Mouse (Mus musculus) c-Kit-negative CD71-positive TER-119-positive erythroid progenitor cells, embryonic 14.5 days (primary cell): Measurements from ENCODE around the gene Pex1.
A peak's percentile ranks its signal among the peaks of the same experiment; 100 is the strongest.
"Not testable (repeated sequence)": the region's sequence is repeated elsewhere in the genome, so short reads cannot be mapped to it uniquely, and the experiment has no call there.

Experiments
- DNase-seq: peaks from one replicate; pipeline ENCODE4 v3.0.0-alpha.2; 2013; ENCODE audit warnings: low read depth, low spot score

Pex1 gene

DNA sequence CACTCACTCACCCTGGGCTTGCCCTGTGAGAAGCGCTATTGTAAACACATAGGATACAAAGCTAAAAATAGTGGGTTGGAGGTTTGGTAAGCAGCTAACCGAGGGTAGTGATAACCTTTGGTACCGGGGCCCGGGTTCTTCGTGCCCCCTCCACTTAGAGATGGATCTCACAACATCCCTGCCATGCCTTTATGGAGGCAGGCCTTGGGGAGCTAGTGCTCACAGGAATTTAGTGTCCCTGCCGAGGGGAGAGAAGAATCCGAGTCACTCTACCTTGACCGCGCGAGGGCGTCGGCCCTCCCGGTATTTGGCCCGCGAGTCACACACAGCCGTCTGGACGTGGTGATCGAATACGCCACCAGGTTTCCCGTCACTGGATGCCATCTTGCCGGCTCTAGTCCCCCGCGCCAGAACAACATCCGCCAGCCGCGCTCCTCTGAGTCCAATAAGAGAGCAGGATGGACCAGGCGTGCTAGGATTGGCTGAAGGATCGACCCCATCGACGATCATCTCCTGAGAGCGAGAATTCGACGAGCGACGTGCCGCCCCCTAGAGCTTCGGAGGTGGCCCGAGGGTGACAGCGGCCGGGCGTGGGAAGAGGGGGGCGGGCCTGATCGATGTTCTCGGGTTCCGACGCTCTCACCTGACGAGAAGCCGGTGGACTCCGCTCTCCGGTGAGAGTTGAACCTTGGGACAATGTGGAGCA, at the start of gene Pex1:
Gene Pex1 (plus strand): TSS at position 374 of the 706 bp plus-strand sequence.
- peak; percentile 82 for DNase-seq

- no peak for DNase-seq
Measured at GRCm38 (mm10) chr5:3546226-3546625, 49.6 kb upstream of the Pex1 start.

DNA sequence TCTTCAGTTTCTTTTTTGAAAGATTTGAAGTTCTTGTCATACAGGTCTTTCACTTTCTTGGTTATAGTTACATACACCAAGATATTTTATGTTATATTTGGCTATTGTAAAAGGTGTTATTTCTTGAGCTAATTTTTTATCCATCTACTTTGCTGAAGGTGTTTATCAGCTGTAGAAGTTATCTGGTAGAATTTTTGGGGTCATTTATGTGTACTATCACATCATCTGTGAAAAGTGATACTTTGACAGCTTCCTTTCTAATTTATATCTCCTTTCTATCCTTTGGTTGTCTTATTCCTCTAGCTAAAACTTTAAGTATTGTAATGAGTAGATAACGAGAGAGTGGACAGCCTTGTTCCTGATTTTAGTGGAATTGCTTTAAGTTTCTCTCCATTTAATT, 44.4 kb upstream of the Pex1 start:
- DNase-seq: no peak

DNA sequence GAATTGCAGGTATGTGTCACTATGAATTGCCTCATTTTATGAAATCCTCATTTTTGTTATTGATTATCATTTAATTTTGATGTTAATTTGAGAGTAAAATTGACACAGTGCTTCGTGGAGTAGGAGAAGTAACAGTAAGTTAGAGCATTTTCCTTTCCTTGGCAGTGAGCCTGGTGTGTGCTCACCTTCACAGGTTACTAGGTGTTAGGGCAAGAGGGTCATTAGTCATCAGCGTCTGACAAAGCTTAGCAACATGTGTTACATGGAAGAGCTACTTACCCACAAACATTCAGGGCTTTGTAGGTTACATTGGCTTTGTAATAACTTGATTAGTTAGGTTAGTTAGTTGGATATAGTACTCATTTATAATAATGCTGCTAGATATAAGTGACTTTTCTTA, 41.7 kb upstream of the Pex1 start:
- no peak for DNase-seq

- no peak for DNase-seq
Measured at GRCm38 (mm10) chr5:3571266-3571665, 24.6 kb upstream of the Pex1 start, which contains the start of gene 1700109H08Rik. Gene 1700109H08Rik, plus strand, starts transcription at chr5:3571566.

GRCm38 (mm10) chr5:3574825-3575224, 21.0 kb upstream of the Pex1 start:
- no peak for DNase-seq

DNA sequence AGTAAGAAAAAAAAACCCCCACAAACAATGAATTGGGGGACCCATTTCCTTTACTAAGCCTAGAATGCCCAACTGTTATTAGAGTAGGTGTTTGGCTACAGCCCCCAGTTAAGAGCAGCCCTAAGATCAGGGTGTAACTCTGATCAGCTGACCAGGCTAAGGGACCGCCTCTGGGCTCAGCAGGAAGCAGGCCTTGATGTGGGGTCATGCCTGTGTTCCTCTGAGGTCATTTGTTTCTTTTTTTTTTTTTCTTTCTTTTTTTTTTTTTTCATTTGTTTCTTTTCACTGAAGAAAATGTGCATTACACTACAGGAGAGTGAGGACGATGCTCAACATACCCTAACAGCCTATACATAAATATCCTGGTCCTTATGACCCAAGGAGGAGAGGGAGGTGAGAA, 17.9 kb upstream of the Pex1 start:
- no peak for DNase-seq

GRCm38 (mm10) chr5:3579066-3579465, 16.8 kb upstream of the Pex1 start:
- DNase-seq: no peak

DNA sequence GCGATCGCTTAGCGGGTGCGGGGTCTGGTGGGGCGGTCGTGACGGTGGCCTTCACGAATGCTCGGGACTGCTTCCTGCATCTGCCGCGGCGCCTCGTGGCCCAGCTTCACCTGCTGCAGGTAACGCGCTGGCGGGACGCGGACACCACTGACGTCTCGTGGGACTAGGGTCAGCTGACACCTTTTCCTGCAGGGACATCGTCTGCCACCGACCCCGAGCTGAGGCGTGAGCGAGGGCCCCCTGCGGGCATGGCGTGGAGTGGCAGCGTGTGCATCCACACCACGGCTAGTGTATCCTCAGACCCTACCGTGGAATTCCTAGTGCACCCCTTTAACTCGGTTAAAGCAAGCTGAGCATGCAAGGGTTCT, 517 bp downstream of the Pex1 start, which contains the start of gene Rbm48:
Gene Rbm48 (minus strand): TSS at position 187 of the 368 bp plus-strand sequence.
- peak; percentile 47 for DNase-seq

GRCm38 (mm10) chr5:3597171-3597570, 1.3 kb downstream of the Pex1 start:
- DNase-seq: no peak

- no peak for DNase-seq
Measured at GRCm38 (mm10) chr5:3598766-3599165, 2.9 kb downstream of the Pex1 start.

DNA sequence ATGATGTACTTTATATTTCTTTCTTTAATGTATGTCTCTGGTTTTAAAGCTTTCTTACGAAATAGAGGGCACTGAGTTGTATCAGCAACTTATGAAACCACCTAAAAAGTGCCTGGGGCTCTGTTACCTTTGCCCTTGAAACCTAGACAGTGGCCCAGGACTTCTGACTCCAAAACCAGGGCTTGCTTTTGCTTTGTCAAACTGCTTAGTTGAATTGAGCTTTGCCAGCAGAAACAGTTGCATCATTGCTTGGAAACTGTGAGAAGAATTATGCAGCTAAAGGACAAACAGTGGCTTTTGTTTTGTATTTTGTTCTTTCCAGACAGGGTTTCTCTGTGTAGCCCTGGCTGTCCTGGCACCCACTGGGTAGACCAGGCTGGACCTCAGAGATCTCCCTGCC, 4.4 kb downstream of the Pex1 start:
- DNase-seq: no peak

GRCm38 (mm10) chr5:3600790-3601189, 4.9 kb downstream of the Pex1 start:
- no peak for DNase-seq

DNA sequence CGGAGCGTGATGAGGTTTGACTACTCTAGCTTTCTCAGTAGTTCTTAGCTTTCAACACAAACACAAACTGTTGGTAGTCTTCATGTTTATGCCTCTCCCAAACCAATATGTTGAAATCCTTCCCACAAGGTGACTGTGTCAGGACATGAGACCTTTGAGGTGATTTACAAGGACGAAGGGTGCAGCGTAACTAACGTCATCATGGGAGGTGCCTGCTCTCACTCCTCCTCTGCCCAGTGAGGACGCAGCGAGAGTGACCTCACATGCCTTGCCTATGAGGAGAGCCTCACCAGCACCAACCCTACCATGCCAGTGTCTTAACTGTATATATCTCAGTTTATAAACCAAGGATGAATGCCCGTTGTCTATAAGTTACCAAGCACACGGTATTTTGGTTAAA, 11.2 kb downstream of the Pex1 start:
- DNase-seq: no peak

GRCm38 (mm10) chr5:3609241-3609640, 13.4 kb downstream of the Pex1 start:
- DNase-seq: no peak

GRCm38 (mm10) chr5:3611835-3612234, 16.0 kb downstream of the Pex1 start:
- not testable (repeated sequence) for DNase-seq

DNA sequence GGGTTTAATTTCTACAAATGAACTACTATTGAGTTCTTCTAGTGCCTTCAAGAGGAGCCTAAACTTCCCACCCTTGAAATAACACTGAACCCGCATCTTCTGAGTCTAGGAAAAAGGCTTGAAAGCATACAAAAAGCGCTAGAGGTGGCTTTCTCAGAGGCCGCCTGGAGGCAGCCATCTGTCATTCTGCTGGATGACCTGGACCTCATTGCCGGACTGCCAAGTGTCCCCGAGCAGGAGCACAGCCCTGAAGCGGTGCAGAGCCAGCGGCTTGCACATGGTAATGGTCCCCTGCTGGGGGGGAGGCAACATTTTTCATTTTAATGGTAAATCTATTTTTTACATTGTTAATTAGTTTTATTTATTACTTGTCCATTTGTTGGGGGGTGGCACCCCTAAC, 24.6 kb downstream of the Pex1 start:
- no peak for DNase-seq

GRCm38 (mm10) chr5:3630055-3630454, 34.2 kb downstream of the Pex1 start:
- no peak for DNase-seq

GRCm38 (mm10) chr5:3631512-3632271, 35.8 kb downstream of the Pex1 start:
- no peak for DNase-seq

- DNase-seq: no peak
Measured at GRCm38 (mm10) chr5:3632285-3632684, 36.4 kb downstream of the Pex1 start.

DNA sequence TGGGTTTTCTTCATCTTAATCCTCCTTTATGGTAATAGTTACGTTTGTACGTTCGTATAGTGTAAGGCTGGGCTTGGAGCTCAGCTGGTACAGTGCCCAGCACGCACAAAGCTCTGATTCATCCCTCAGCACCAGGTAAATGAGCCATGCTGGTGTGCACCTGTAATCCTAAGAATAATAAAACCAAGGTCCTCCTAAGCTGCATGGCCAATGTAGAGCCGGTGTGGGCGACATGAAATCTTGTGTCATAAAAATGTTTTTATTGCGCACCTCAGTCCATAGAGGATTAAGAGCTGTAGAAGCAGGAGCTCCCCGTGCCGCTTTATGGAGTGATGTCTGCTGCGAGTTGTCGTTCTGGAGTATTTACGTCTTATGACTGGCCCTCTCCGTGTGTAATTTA, 37.4 kb downstream of the Pex1 start:
- no peak for DNase-seq

DNA sequence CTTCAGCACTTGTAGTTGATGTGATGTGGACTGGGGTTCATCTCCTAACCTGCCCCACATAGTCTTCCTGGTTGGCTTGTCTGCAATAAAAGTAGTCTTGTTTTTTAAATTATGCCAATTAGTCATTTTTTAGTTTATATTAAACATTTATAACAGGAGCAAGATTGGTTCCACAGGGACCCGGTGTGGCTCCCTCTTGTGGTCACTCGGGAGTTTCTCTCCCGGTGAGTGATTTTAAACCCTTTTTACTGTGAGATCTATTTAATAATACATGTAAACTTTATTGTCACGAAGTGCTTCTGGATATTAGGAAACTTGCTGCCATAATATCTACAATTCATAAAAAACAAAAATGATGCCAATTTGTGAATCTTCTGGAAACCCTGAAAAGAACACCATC, 38.1 kb downstream of the Pex1 start:
- DNase-seq: no peak

- no peak for DNase-seq
Measured at GRCm38 (mm10) chr5:3635286-3635685, 39.4 kb downstream of the Pex1 start.
